Mouse (Mus musculus) gastrocnemius, postnatal 4 days (tissue): ENCODE data around the gene Zfp385b. TPM values are rescaled to one million over a fixed set of nuclear protein-coding genes. Genes with fewer than 3 reads are reported as not detected.

Source experiments
- DNase-seq, 2 experiments: peaks; one replicate each; pipeline ENCODE4 v3.0.0; 2021 to 2022; ENCODE audit warnings: low spot score in 2 of 2, mixed read lengths in 2 of 2
- total RNA-seq, 2 experiments: library from RNA; stranded (reverse); gene quantifications; 2 replicates each; pipeline ENCODE4 v1.2.3; 2021

Gene Zfp385b
- total RNA-seq, 2 experiments from 2014 or later: 11.5 to 13.1 TPM

DNA sequence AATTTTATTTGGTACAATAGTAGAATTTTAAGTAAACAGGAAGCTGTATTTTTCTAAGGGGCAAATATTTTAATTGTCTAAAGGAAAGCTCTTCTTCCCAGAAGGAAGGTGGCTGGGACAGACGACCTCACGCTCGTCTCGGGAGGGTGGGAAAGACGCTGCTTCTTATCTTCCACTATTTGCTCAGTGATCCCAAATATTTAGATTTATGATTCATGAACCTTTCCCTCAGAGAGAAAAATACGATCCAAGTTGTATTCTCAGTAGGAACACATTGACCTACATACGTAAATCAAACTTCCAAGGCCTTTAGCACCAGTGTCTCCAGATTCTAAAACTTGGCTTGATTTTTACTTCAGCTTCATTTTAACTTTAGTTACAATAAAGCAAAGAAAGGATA lies 226.0 kb downstream of the Zfp385b start:
- no peak for DNase-seq

DNA sequence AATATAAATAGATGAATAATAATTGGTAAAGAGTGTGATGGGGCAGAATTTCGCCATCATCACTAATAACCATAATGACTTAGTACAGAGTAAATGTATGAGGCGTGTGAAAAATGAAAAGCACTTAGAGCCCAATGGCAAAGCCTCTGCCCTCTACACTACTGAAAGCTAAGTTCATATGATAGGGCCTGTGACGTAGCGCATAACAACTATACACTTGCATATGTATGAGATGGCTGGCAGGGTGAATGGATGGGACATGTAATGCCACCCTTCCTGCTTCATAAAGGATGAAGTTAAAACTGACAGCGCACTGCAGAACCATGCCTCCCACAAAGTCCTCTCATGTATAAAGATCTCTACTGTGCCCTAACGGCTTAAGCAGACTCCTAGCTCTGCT lies 226.9 kb downstream of the Zfp385b start:
- no peak for DNase-seq

DNA sequence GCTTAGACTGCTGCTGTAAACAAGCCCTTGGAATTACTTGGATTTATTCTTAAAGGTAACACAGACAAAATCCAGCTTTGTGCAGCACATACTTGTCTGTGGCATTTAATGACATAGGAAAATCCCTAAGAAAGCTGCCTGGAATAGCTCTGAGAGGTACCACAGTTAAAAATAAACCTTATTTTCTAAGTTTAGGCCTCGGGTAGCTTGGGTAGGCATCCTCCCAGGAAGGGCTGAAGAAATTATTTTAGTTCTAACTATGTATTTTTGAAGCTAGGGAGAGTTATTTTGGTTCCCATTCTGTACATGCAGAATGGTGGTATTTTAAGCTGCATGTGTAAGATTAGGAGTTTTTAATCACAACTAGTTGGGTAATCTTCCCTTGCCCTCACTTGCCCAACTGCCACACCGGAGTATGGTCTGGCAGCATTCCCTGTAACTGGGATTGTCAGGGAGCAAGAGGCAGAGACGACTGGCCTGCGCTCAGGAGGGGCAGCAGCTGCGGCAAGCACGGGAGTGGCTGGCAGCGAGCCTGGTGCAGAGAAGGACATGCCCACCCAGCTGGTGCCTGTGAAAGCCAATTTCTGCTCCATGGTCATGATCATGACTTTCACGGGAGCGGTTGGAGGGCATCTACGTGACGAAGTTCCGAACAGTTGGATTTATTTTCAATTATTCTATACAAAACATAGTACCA lies 230.1 kb downstream of the Zfp385b start:
- DNase-seq: peak in 1 of 2 experiments; percentile 70

DNA sequence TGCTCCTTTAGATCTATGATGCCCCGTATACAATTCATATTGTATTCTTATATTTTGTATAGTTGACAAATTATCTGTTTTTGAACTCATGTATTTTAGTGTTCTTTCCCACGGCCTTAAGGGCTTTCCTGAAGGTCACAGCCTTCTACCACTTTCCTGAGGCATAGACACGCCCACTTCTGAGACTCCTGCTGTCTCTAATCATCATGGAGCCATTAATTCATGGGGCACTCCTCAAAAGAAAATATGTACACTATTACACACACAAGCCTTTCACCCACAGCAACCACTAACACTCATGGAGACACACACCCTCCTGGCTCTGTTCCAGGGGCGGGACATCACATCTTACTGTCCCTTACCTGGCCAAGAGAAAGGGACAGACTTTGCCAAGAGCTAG lies 232.1 kb downstream of the Zfp385b start:
- DNase-seq: no peak

DNA sequence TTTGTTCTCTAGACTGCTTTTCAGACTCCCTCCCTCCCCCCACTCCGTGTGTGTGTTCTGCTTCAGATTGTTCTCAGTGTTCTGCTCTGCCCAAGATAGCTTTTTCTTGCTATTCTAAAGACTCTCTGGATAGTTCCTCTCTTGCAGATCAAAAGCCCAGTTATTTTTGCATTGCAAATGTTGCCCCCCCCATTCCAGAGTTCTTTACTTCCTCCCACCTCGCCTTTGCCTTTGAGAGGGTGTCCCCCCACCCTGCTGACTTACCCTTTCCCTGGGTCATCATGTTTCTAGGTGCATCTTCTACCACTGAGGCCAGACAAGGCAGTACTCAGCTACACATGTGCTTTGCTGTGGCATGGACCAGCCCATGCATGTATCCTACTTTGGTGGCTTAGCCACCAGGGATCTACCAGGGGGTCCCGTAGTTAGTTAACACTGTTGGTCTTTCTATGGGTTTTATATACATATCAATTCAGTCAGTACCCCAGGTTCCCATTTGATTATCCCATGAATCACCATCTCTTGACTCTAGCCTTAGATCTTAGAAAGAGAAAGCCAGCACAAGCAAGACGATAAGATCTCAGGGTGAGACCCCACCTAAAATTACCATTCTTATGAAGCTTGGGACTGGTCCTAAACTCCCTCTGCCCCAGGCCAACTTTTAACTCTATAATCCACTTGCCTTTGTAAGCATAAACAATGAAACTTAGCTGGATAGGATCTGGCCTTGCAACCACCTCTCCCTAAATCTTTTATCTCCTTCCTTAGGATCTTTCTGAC lies 232.7 kb downstream of the Zfp385b start:
- no peak for DNase-seq

DNA sequence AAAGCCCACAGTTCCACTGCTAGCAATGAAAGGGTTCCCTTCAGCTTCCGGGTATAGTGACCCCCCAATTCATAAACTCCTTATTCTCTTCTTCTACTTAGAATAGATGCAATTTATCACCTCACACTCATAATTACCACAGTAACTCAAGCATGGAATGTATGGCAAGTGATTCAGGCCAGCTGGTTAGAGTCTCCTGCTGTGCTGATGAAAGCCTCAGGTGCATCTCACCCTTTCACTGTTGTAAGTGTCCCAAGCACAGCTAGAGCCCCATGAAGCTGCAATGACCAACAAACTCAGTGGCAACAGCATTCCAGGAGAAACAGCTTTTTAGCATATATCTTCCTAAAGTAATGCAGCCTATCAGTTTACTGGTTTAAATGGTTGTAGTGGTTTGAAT lies 235.9 kb downstream of the Zfp385b start:
- no peak for DNase-seq

DNA sequence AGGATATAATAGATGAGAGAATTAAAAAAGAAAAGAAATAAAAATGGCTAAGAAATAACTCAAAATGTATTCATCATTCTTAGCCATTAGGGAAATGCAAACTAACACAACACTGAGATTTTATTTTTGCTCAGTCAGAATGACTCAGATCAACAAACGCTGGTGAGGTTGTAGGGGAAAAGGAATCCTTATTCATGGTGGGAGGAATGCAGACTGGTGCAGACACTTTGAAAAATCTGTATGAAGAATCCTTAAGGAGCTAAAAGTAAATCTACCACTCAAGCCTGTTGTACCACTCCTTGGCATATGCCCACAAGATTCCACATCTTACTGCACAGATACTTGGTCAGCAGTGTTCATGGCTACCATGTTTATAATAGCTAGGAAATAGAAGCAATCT lies 242.9 kb downstream of the Zfp385b start:
- DNase-seq: no peak

DNA sequence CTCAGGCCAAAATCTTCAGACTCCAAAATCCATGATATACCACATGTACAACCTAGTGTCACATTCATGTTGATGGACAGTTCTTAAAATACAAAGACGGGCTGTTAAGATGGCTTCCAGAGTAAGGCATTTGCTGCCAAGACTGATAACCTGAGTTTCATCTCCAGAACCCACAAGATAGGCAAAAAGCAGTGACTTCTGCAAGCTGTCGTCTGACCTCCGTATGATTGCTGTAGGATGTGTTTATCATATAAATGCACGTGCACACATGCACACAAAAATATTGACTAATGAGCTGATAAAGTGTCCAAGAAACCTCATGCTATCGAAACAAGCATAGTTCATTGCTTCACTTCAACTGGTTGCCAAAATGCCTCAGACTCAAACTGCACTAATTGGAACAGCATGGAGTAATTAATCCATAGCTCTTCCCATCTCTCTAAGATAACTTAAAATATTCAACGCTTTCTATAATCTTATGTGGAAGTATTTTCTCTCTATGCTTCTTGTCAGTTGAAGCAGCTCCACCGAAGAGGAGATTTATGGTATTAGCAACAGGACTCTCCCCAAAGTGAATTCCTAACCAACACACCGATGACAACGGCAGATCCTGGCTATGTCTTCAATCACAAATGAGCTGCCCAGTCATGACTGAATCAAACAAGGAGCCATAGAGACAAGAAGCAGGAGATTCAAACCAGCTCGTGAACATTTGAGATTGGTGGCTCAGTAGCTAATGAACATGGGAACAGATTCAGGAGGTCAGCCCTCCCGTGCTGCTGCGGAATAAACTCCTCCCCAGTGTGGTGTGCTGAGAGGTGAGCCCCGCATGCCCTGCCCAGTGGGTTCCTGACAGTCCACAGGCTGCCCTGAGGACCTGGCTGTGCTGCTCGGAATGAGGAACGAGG lies 251.7 kb downstream of the Zfp385b start:
- DNase-seq: no peak

DNA sequence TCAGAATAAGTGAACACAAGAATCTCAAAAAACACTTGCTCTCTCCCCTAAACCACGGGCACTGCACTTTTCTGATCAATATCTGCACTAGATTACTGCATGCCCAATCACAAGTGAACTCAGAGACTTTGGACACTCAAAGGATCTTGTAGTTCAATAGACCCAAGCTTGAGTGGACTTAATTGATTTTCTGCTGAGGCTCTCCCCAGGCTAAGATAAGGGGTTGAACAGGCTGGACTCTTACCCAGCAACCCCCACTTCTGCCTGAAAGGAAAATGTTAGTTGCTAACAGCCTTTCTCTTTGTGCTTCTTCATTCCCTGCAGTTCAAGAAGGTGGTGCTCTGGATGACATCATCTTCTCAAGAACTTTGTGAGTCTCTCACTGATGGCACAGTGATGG lies 255.7 kb downstream of the Zfp385b start:
- no peak for DNase-seq

DNA sequence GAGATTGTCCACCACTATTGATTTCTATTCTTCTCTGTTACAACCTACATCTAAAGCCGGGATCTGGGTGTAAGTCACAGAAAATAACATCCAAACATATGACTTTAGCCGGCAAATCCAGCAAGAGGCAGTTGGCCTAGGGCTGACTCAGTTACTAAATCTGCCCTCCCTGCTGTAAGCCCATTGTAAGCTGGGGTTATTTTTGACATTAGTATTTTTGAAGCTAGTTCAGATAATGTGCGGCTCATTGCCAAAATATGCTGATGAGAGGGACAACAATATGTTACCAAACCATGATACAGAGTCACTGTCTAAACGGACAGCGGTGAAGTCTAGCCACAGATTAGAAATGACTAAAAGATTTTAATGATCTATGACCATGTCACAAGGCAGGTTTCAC lies 257.5 kb downstream of the Zfp385b start:
- no peak for DNase-seq

DNA sequence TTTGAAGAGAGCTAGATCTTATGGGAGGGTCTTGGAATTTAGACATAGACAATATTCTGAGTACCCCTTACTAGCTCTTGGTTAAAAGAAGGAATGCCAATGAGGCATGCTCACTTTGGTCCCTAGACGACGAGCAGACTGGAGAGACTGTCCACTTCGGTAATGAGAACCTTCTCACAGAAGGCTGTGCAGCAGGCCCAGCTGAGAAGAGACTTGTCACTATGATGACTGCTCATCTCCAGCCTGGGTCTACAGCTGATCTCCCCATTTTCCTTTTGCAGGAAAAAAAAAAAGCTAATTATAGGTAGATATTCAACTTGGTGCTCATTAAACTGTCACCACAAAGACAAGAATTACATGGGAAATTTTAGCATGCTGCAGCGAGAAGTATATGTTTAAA lies 262.5 kb downstream of the Zfp385b start:
- no peak for DNase-seq

DNA sequence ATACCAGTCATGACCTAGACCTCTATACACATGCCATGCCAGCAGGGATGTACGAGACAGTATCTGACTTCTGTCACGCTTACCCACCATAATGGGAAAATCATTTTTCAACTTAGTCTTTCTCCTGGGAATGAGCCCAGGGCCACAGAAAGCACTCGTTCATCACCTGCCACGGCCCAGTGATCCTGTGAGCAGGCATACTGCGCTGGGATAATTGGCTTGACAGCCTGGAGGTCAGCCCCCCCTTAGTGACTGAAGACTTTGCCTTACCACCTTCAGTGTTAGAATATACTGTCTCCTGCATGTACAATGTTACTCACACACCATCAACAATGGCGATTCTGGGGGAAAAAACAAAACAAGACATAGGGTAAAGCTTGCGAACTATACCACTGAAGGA lies 263.5 kb downstream of the Zfp385b start:
- no peak for DNase-seq

DNA sequence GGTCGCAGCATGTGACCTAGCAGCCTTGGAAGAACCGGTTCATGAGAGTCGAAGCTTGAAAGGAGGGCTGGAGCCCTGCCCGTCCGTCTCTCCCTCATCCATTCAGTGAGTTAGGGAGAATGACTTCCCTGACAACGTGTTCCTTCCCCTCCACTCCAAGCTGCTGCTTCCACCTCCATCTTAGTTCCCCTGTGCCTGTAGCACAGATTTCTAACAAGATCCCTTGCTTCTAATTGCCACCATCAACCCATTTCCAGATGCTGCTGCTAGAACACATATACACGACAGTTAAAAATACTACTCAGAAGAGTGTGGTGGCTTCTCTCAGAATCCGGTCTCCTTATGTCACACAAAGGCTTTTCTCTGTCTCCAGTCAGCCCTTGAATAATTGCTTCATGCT lies 266.8 kb downstream of the Zfp385b start:
- DNase-seq: no peak

DNA sequence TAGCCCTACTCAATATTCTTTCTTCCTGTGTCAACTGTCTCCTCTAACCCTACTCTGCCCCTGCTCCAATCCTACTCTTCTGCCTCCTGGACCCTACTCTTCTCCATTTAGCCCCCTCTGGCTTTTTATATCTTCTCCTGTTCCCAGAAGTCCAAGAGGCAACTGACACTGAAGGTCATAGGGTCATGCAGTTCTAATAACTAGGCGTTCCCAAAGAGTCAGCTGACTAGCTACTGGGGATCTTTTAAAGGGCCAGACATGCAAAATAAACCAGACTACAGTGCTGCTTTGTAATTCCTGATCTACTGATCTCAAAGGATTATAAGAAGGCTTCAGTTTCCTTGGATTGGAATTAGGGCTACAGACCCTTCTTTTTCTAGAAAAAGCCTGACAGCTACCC lies 276.1 kb downstream of the Zfp385b start:
- DNase-seq: no peak

DNA sequence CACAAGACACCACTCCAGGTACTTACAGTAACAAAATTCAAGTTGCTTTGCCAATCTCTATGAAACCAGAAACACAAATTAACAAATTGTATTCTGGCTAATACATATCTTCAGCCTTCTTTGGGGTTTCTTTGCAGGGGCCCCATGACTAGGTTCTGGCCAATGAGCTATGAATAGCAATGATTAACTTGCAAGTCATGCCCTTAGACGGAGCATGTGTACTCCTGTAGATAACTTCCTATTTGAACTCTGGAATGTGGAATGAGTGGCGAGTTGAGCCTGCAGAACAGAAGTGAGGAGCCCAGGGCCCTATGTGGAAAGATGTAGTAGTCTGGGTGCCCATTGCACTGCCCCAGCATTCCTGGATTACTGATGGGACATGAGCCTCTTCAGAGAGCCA lies 276.8 kb downstream of the Zfp385b start:
- DNase-seq: no peak

DNA sequence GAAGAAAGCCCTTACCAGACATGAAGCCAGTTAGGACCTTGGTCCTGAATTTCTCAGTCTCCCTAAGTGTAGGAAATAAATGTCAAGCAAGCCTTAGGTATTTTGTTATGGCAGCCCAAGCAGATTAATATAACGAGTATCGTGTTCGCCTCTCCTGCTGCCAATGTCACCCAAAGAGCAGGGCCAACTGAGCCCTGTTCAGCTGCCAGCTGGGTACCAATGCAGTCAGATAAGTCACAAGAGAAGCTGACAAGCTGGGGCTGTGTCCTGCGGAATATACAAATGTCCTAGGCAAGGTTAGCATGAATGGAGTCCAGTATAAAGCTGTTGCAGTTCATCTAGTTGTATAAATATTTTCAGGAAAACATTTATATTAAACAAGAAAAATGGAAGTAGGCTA lies 277.8 kb downstream of the Zfp385b start:
- no peak for DNase-seq

DNA sequence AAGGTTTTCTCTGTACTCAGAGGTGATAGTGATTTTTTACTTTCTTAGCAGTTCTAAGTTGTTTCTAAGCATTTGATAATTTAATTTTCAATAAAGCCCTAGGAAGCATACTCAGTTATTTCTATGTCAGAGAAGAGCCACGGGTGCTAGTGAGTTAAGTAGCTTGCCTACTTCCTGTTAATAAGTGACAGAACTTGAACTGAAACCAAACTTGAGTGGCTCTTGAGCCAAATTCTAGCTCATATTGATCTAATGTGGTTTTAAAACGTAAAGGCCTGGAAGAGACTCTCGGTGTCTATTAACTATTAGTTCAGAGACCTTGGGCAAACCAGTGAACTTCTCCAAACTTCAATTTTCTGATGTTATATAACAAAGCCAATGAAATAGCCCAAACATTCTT lies 278.6 kb downstream of the Zfp385b start:
- no peak for DNase-seq

DNA sequence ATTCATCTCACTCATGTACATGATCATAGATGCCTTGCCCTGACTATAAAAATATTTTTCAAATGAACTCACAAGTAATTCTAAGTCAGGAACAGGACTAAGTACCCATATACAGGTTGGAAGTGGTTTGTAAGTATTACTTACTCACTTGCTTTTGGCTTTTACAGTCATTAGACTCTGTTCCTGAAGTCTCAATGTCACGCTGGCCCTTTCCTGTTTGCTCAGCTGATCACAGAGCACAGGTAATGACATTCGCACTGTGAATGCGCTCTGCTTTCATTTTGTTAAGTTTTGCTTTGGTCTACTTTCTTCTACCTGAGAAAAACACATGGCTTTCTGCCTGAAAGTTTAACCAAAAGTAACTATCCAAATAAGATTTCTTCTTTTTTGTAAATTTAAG lies 282.9 kb downstream of the Zfp385b start:
- DNase-seq: no peak

DNA sequence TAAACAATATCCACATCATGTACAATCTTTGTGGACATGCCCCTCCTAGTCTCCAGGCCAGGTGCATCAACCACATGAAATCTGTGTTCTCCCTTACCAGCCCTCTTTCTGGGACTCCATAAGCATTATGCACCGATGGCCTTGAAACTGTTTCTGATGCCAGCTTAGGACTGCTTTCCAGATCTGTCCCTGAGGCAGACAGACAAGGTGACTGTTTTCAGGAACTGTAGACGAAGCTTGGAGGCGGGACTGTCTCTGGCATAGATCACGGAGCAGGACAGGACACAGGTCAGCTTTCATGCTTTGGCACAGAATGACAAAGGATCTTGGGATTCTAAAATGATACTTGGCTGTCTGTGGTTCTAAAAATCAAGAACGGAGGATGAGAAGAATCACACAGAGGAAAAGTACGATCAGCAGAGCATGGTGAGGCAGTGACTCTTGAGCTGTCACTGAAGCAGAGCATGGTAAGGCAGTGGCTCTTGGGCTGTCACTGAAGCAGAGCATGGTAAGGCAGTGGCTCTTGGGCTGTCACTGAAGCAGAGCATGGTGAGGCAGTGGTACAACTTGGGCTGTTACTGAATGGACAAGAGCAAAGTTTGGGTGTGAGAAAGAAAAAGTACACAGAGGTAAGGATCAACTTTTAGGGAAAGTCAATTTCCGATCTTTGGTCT lies 291.2 kb downstream of the Zfp385b start:
- DNase-seq: no peak

DNA sequence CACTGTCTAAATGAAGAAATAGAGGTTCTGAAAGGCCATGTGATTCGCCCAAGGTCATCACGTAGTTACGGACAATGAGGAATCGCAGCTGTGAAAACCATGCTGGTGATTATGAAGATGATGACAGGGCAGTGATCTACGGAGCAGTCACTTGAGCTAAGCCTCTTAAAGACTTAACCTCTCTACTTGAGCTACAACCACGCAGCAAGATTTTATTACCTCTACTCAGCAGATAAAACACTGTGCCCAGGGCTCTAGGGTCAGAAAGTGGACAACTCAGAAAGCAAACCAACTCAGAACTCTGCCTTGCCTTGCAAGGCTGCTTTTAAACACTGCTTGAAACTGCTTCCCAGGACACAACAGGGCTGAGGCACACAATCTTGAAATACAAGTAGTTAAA lies 291.8 kb downstream of the Zfp385b start:
- DNase-seq: no peak

DNA sequence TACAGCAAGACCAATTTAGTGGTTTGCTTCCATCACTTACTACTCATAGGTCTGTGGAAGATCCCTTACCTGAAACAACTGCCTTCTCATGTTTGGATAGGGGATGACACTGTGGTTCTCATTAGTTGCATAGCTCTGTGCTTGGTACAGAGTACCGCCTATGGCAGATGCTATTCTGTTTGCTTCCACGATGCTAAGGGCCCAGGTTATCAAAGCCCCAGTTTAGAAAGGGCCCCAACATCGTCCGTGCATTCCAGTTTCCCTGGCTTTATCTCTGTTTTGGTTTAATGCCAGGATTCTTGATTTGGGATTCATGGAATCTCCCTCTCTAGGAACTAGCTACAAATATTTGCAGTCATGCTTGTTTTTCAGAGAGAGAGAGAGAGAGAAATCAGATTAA lies 292.6 kb downstream of the Zfp385b start:
- DNase-seq: no peak
